Mouse (Mus musculus): Measurements from ENCODE around the gene Stum.

GRCm38 (mm10) chr1:180462983-180463475 lies 20.3 kb downstream of the Stum start:
- no peak for TF ChIP-seq POLR2A (IDR thresholded peaks at IDR 0.05; ENCODE audit: borderline replicate concordance, extremely low read depth, low read depth, low read length)
- TF ChIP-seq CTCF (IDR thresholded peaks at IDR 0.05; ENCODE audit: insufficient read depth, low read length): no peak
